Mouse (Mus musculus) heart, adult 11 months (tissue): Measurements from ENCODE around the gene Ciao1.

Experiments used
- DNase-seq: peaks from one replicate; pipeline ENCODE4 v3.0.0; 2022

Ciao1 gene

GRCm38 (mm10) chr2:127248334-127249004 lies 853 bp upstream of the Ciao1 start:
- peak; percentile 94 for DNase-seq

DNA sequence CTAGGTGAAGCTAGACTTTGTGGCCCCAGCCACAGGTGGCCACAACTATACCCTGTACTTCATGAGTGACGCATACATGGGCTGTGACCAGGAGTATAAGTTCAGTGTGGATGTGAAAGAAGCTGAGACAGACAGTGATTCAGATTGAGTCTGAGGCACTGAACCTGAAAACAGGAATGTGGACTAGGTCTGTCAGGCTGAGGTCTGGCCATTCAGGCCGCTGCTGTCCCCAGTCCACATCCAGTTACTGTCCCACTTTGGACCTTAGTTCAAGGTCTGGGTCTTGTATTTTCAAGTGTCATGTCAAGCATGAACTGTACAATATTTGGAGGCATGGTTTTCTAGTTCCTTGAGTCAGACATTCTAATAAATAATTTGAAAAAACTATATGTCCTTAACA lies 7.6 kb downstream of the Ciao1 start:
- no peak for DNase-seq

DNA sequence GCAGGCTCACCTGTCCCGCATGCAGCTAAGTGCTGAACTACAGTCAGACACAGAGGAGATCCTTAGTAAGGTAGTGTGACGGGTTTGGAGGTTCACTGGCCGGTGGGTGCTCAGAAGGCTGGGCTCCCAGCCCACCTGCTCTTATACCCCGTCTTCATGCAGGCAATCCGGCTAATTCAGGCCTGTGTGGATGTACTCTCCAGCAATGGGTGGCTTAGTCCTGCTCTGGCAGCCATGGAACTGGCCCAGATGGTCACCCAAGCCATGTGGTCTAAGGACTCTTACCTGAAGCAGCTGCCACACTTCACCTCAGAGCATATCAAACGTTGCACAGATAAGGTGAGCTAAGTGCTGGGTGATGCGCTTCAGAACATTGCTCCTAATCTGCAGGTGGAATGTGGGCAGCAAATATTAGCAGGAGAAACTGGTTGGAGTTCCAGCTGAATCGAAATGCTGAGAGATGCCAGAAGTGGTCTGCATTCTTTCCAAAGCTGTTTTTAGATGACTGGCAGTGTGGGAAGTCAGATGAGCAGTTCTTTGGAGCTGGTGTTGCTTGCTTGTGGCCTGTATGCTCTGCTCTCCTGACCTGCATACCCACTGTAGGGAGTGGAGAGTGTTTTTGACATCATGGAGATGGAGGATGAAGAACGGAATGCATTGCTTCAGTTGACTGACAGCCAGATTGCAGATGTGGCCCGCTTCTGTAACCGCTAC lies 9.6 kb downstream of the Ciao1 start:
- DNase-seq = peak; percentile 87

GRCm38 (mm10) chr2:127225261-127225660 lies 22.4 kb downstream of the Ciao1 start:
- no peak for DNase-seq

DNA sequence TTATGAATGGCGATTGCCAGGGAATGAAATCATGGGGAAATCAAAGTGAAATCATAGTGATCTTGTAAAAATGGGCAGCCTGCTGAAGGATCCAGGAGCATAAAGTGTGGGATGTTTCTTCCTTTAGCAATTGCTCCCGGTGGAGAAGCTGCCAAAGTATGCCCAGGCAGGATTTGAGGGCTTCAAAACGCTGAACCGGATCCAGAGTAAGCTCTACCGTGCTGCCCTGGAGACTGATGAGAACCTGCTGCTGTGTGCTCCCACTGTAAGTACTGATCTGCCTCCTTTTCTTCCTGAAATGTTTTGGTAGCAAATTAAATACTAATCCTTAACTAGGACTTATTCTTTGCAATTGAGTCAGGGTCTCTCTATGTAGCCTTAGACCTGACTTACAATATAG lies 29.9 kb downstream of the Ciao1 start:
- DNase-seq = peak; percentile 61

- peak; percentile 73 for DNase-seq
Measured at GRCm38 (mm10) chr2:127210701-127211100, 36.9 kb downstream of the Ciao1 start.

GRCm38 (mm10) chr2:127208452-127208769 lies 39.2 kb downstream of the Ciao1 start:
- no peak for DNase-seq

- DNase-seq = peak; percentile 99
Measured at GRCm38 (mm10) chr2:127207547-127208451, 39.8 kb downstream of the Ciao1 start, which contains the start of the genes 1810024B03Rik and Snrnp200. TSS of gene 1810024B03Rik (minus strand) at chr2:127208280. TSS of gene Snrnp200 (plus strand) at chr2:127208386.

DNA sequence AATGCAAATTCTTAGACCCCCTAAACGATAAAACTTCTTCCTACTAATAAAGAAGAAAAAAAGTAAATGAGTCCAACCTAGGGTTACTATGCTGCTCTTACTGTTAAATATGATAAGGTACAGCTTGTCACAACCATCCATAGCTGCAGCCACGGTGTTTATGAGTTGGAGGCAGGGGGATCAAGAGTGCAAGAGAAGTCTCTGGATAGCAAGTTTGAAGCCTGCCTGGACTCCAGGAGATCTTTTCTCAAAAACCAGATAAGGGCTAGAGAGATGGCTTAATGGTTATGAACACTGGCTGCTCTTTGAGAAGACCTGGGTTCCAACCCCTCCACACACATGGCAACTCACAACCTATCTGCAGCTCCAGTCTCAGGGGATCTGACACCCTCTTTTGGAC lies 40.7 kb downstream of the Ciao1 start:
- peak; percentile 73 for DNase-seq

DNA sequence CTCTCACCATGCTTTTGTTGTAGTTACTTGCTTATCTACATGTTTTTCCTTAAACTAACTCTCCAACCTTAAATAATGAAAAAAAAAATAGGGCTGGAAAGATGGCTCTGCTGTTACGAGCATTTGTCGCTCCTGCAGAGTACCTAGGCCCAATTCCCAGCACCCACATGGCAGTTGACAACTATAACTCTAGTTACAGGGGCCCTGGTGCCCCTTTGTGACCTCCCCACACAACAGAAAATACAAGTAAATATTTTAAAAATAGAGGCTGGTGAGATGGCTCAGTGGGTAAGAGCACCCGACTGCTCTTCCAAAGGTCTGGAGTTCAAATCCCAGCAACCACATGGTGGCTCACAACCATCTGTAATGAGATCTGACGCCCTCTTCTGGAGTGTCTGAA lies 41.7 kb downstream of the Ciao1 start:
- peak; percentile 81 for DNase-seq

- peak; percentile 88 for DNase-seq
Measured at GRCm38 (mm10) chr2:127204932-127205331, 42.7 kb downstream of the Ciao1 start.
